Mouse (Mus musculus) naive thymus-derived CD4-positive, alpha-beta T cell, adult 2 months (primary cell): Measurements from ENCODE around the gene Fcrls.

Source experiments
- DNase-seq: peaks from one replicate; pipeline ENCODE4 v3.0.0-alpha.2; 2011; ENCODE audit warnings: low read depth

Fcrls gene

GRCm38 (mm10) chr3:87263436-87263835 is at the start of gene Fcrls:
TSS of gene Fcrls (minus strand) at chr3:87263738.
- DNase-seq: no peak

GRCm38 (mm10) chr3:87309922-87310321 is 46.4 kb upstream of the Fcrls start:
- no peak for DNase-seq

GRCm38 (mm10) chr3:87299901-87300300 is 36.4 kb upstream of the Fcrls start:
- DNase-seq: no peak

- DNase-seq: no peak
Observed at GRCm38 (mm10) chr3:87274372-87274771, 10.8 kb upstream of the Fcrls start.

GRCm38 (mm10) chr3:87266581-87266980 is 3.0 kb upstream of the Fcrls start:
- DNase-seq: no peak

GRCm38 (mm10) chr3:87255239-87255638 is 8.3 kb downstream of the Fcrls start:
- DNase-seq: no peak

- DNase-seq: no peak
Observed at GRCm38 (mm10) chr3:87249571-87249970, 14.0 kb downstream of the Fcrls start.

GRCm38 (mm10) chr3:87247292-87247691 is 16.2 kb downstream of the Fcrls start:
- no peak for DNase-seq

GRCm38 (mm10) chr3:87243654-87244053 is 19.9 kb downstream of the Fcrls start:
- peak; percentile 23 for DNase-seq

GRCm38 (mm10) chr3:87240909-87241308 is 22.6 kb downstream of the Fcrls start:
- no peak for DNase-seq

- no peak for DNase-seq
Observed at GRCm38 (mm10) chr3:87223636-87224035, 39.9 kb downstream of the Fcrls start.

GRCm38 (mm10) chr3:87222346-87222745 is 41.2 kb downstream of the Fcrls start:
- DNase-seq: no peak

- DNase-seq: no peak
Observed at GRCm38 (mm10) chr3:87215176-87215575, 48.4 kb downstream of the Fcrls start.

GRCm38 (mm10) chr3:87214221-87214864 is 49.2 kb downstream of the Fcrls start:
- no peak for DNase-seq

GRCm38 (mm10) chr3:87206336-87207075 is 57.0 kb downstream of the Fcrls start:
- no peak for DNase-seq
